Mouse (Mus musculus): ENCODE results near the gene Pam16.

DNA sequence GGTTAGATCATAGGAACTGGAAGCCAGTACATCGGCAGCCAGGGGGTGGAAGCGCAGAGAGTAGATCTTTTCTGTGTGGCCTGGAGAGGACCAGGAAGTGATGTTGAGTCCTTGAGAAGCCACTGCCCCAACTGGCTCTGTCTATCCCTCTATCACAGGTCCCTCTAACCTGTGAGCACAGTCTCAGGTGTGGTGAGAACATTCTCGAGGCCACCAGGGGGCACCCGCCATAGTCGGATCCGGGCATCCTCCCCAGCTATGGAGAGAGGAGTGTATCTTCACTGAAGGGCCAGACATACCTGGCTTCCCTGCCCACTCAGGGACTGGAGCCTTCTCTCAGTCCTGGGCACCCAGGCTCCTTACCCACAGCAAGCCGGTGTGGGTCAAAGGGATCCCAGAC, 7.3 kb upstream of the Pam16 start:
- peak; percentile 75 for TF ChIP-seq CTCF (IDR thresholded peaks at IDR 0.05; ENCODE audit: low read depth, low read length)
- no peak for TF ChIP-seq POLR2A (IDR thresholded peaks at IDR 0.05; ENCODE audit: insufficient read depth, low read length)
- no peak for TF ChIP-seq EP300 (IDR thresholded peaks at IDR 0.05; ENCODE audit: insufficient read depth, low read depth, low read length)
